Mouse (Mus musculus): ENCODE data around the gene Ccdc70.
"Not testable (repeated sequence)": the region's sequence is repeated elsewhere in the genome, so short reads cannot be mapped to it uniquely, and the experiment has no call there.

Gene Ccdc70

DNA sequence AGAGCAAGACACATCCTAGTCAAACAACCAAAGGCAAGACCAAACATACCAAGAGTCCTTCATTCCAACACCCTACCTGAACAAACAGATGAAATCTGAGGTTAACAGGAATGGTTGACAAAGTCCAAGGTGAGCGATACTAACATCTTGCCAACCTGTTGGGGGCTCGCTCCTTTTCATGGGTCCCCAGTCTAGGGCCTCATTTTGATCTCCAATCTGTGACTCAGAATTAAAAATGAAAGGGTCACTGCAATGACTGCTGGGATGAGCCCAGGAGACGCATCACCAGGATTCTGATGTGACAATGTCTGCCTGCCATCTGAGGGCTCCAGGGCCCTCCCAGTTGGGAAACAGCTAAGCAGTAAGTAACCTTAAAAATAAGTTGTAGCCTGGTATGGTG lies at the start of gene Ccdc70:
TSS of gene Ccdc70 (plus strand) at position 301 of the 400 bp plus-strand sequence.
- no peak for DNase-seq

- DNase-seq = not testable (repeated sequence)
Measured at GRCm38 (mm10) chr8:21930754-21931153, 38.8 kb upstream of the Ccdc70 start.

DNA sequence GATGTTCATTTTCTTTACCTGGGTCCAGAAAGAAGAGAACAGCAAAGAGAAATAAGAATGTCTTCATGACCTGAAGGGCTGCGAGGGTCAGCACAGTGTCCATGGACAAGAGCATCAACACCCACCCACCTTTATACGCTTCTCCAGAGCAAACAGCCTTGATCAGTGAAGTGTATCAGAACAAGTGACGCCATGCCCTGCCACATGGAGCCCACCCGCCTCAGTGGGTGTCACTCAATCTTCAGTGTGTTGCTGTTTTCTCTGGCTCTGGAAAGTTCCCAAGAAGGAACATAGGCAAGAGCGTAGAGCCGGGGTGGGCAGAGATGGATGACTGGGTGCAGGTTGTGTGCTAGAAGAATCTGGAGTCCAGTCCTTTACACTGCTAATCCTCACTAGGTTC lies 37.0 kb upstream of the Ccdc70 start, which contains the start of gene Defb15:
TSS of gene Defb15 (minus strand) at position 101 of the 400 bp plus-strand sequence.
- DNase-seq = no peak

DNA sequence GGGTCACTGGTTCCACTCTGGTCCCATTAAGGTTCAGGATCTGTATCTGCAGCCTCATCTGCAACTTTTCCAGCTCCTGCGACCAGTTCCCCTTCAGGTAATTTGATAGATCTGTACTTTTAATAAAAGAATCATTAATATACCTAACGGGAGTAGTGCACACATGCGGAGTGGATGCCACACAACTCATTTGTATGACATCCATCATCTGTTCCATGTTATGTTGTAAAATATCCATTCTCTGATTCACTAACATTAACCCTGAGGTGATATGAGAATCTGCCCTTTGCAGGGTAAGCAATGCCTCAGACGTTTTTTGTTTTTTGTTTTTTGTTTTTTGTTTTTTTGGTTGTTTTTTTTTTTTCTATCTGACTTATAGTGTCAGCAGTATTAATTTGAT lies 31.5 kb upstream of the Ccdc70 start, which contains the start of gene Defb35:
TSS of gene Defb35 (plus strand) at position 301 of the 400 bp plus-strand sequence.
- DNase-seq = not testable (repeated sequence)

GRCm38 (mm10) chr8:21946462-21946861 lies 23.1 kb upstream of the Ccdc70 start, which contains the start of gene Defb13:
Gene Defb13, plus strand, starts transcription at chr8:21946762.
- DNase-seq = no peak

DNA sequence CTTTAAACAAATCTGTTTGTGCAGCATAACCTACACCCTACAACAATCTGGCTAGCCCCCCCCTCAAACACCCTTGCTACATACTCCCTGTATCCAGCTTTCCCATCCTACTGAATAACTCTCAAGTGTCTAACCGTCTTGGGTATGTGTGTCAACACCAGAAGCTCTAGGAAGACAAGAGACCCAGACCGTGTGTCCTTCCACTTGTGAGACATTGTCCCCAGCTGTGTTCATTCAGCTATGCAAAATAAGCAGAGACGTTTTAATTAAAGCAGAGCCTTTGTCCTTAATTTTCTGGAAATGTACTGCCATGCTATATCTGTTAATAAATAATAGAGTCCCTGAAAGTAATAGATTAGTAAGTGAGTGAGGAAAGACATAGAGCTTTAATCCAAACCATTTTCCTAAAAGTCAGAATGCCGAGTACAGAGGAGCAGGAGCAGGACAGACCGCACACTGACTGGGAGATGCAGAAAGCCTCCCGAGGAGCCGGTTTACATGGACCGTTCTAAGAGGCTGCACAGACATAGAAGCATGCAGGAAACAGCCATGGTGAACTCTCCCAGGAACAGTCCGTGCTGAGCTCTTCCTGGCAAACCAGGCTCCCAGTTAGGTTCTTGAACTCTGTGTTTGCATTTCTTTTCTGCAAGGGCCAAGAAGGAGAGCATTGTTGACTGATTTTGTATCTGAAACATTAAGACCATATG lies 22.1 kb upstream of the Ccdc70 start:
- peak in 1 of 2 experiments; percentile 3 for DNase-seq

DNA sequence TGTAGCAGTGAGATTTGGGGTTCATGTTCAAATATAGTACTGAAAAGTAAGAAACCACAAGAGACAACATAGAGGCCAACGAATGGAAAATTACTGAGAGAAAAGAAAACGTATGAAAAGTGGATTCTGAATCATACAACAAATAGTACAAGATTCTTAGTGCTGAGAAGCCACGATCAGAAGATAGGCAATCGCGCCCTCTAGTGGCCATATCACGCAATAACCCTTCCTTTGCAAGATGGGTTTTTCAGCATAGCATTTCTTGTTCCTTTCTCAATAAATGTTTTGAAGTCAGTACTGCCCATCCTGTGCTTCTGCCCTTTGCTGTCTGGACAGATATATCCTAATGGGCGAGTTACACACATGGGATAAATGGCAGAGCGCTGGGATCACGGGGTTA lies 14.3 kb upstream of the Ccdc70 start:
- peak; percentile 25 to 58 for DNase-seq

GRCm38 (mm10) chr8:21956336-21956735 lies 13.2 kb upstream of the Ccdc70 start:
- no peak for DNase-seq

DNA sequence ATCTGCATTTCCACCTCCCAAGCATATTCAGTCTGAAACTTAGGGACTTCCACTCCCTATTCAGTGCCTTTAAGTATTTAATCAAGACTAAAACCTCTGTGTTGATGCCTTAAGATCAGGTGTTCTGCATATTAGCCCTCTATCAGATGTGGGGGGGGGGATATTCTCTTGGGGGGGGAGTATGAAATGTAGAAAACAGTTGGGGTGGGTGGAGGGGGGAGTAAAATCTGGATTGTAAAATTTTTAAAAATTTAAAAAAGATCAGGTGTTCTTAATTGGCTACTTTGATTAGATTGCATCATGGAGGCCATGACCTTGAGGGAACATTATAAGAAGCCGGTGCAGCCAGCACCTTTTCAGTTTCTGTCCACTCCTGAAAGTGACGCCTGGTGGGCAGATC lies 11.2 kb upstream of the Ccdc70 start, which contains the start of gene Fam90a1a:
TSS of gene Fam90a1a (plus strand) at position 301 of the 400 bp plus-strand sequence.
- DNase-seq = no peak

DNA sequence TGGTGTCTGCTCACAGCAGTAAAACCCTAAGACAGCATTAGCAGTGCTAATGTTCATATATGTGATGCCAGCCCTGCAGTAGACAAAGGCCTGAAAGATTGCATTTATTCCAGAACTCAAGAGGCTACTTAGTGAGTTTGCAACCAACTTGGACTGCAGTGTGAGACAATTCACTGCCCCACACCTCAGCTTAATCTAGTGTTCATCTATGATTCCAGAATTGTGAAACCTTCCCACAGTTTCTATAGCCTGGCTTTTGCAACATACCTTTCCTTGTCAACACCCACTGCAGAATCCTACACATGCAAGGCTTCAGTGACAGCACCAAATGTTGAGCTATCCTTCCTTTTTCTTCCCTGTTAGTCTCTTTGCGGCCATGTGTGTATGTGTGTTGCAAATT lies 2.9 kb upstream of the Ccdc70 start:
- no peak for DNase-seq

GRCm38 (mm10) chr8:21978193-21978592 lies 8.6 kb downstream of the Ccdc70 start:
- DNase-seq = no peak

DNA sequence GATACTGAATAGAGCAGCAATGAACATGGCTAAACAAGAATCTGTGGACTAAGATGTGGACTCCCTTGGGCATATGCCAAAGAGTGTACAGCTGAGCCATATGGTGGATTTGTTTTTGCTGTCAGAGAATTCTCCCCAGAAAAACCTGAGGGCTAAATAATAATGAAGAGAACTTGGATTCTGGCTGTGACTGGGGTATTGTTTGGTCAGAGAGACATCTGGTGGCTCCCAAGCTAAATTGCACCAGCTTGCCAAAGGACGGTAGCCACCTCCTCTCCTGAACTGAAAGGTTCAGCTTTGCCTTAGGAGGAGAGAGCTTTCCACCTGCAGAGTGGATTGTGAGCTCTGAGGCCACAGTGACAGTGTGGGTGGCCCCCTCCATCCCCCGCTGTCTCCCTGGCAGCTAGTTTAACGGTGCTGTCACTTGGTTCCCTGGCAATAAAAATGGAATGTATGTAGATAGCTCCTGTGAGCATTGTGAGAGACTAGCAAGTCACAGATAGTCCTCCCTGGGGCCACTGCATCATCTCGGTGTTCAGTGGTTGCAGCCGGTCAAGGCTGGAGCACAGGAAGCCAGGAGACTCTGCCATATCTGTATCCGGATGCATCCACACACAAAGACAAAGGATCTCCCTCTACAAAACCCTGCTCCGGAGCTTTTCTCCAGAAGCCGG lies 12.2 kb downstream of the Ccdc70 start:
- DNase-seq = no peak

DNA sequence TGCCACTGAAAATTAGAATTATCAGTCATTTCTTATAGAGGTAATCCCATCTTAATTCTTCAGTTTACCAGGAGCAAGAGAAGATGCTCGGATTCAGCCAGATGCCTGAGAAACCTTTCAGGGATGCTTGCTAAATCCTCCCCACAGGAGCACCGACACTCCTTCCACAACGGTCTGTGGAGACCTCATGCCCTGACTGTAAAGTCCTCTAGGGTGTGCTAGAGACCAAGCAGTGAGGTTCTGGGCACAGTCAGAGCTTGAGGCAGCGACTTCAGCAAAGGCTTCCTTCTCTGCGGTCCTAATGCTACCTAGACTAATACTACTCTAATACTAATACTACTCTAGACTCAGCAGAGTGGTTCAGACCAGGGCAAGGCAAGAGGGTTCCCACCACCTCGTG lies 22.6 kb downstream of the Ccdc70 start:
- peak; percentile 28 to 61 for DNase-seq

DNA sequence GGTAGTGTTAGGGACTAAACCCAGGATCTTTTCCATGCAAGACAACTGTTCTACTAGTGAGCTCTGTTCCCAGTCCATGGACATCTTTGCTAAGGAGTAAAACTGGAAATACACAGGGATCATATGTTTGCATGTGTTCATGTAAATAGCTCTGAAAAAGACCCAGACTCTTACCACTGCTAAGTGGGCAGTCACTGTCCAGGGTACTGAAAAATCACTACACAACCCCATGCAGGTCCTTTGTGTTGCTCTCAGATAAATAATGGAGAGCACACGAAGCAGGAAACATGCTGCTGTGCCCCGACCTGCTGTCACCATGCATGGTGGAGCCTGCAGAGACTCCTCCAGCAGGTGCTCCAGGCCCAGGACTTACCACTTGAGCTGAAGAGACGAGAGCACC lies 25.6 kb downstream of the Ccdc70 start:
- no peak for DNase-seq

DNA sequence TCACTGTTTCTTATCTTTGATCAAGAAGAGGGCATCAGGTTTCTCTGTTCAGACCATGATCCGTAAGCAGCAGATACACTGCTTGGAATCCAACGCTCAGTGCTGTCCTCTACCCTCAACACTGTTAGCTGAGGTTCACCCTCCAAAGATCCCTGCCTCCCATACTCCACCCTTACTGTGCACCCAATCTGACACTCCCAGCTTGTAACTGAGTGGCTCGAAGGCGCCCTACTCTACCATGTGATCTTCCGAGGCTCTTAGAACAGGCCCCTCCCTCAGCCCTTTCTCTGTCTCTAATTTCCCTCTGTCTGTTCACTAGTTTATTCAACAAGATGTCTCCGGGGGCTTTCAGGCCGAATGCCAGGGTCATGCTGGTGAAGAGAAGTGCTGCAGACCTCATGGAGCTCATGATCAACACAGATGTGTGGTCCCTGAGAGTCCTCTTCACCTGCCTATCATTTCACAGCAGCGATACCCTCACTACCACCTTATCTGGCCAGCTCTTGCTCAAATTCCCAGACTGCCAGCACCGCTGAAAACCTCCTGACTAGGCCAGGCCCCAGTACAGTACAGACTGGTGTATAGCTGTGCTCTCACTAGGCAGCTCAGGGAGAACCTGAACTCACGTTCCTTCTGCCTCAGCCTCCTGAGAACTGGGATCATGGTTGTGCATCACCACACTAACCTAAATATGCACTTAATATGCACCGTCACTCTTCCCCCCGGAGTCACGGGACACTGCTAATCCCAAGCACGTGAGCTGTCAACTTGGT lies 35.4 kb downstream of the Ccdc70 start:
- no peak for DNase-seq

DNA sequence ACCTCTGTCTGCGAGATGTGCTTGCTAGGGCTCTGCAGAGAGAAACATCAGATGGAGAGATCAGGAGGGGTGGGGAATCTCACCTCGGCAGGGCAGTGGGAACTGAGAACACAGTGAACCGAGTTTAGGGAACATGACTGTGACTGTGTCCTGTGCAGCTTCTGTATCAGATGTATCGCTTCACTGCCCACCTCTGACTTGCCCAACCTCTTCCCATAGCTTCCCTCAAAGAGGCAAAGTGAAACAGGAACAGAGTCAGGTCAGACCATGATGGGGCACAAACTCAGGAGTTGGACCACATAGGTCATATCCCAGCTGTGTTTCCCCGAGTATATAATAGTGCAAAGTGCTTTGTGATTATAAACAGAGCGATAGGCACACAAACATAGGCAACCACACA lies 36.8 kb downstream of the Ccdc70 start:
- no peak for DNase-seq

DNA sequence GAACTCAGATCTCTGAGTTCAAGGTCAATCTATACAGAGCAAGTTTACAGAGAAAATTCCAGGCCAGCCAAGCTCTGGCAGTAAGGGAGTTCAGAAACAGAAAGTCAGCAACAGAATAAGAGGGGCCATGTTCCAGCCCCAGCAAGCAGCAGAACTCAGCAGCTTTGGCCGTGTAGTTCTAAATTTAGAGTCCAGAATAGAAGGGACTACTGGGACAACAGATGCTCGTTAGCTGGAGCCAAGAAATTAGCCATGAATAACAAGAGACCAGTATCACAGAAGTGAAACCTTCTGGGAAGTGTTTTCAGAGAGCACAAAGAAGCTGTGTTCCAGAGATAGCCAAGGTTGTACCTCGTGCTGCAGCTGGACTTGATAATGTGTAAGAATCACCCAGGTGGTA lies 39.8 kb downstream of the Ccdc70 start:
- no peak for DNase-seq

GRCm38 (mm10) chr8:22013034-22013707 lies 43.6 kb downstream of the Ccdc70 start:
- DNase-seq = no peak

DNA sequence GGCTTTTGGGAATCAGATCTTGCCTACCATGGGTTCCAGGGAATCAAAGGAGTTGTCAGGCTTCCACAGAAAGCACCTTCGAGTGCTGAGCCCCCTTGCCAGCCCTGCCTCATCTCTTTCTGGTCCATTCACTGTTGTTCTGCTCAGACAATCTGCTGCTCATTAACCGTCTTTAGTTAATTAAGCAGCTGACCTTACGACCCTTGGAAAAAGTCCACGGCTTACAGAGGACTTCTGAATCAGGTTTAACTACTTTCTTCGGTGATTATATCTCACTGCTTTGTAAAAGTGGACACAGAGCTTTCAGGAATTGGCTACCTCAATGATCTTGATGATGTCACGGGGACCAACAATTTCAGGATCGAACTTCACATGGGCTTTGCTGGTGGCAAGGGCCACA lies 48.2 kb downstream of the Ccdc70 start:
- DNase-seq = peak; percentile 32 to 63

DNA sequence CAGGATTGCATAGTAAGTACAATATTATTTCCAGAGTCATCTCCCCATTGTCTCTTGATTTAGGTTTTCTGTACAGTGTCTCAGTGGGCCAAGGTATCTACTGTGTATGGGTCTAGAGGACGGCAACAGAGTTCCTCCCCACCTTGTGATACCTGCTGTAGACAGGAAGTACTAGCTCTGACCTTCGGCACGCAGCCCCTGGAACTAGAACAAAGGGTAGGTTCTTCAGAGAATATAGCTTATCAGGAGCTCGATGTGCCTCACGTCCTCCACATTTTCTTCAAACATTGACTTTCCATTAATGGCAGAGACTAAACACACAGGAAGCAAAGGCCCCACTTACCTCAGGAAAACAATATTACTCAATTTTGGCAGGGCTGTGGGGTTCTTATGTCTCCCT lies 49.9 kb downstream of the Ccdc70 start:
- no peak for DNase-seq

DNA sequence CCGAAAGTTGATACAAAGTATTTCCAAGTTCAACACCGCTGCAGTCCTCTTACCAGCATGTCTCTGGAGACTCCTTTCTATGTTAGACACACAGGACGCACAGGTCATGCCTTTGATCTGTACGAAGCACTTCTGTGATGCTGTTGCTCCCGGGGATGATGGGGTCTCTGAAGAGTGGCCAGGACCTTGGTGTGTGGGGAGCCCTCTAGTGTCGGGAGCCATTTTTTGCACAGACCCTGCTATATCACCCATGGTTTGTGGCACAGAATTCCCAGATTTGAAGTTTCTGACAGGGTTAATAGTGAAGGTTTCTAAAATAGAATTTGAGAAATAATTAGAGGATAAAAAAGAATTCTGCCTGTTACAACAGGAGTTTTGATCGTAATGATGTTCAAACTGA lies 52.7 kb downstream of the Ccdc70 start:
- no peak for DNase-seq
